7 mouse cellular contexts compared by ENCODE assay signal in the genomic region with DNA sequence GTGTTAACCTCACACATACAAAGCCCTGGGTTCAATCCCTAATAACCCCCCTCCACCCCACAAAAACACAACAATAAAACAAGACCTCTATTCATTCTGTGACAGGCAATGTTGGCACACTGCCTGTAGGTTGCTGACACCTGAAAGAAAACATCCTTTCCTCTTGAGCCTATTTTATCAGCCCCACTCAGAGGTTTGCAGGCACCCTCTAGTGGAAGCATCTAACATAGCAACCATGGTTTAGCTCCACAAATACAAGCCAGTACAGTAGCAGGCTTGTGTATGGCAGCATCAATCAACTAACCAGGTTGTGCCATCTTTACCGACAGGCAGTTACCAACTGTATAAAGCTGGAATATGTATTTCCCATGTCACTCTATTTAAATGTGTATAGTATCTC. TPM values are rescaled to one million over a fixed set of nuclear protein-coding genes. Genes with fewer than 3 reads are reported as not detected.
A peak's percentile ranks its signal among the peaks of the same experiment; 100 is the strongest.
DNase-seq lines count a peak whose midpoint lies in the region; ATAC-seq and TF ChIP-seq lines count a peak whose summit lies in the region.

No protein-coding gene starts in this region.

- H3K27ac ChIP-seq in liver, adult 2 months (replicated peaks; ENCODE audit: insufficient read depth, low read depth, low read length): no peak overlapping the region
- H3K27ac ChIP-seq in liver, embryonic 12.5 days: no peak overlapping the region

- 31% methylated on average over 1 of the region's 1 CpGs for WGBS in liver, adult 2 months
- 46% methylated on average over 1 of the region's 1 CpGs for WGBS in liver, embryonic 12.5 days (ENCODE audit: insufficient replicate concordance)
- 30% methylated on average over 1 of the region's 1 CpGs for WGBS in large intestine, adult 2 months

- no peak overlapping the region for H3K4me2 ChIP-seq in liver, embryonic 12.5 days

- H3K9ac ChIP-seq in liver, adult 2 months (ENCODE audit: low read depth, low read length): no peak overlapping the region
- no peak overlapping the region for H3K9ac ChIP-seq in liver, embryonic 12.5 days

- no peak for TF ChIP-seq POLR2A in liver, adult 2 months (IDR thresholded peaks at IDR 0.05; ENCODE audit: extremely low read depth, insufficient read depth, low read length)

- H3K4me1 ChIP-seq in liver, adult 2 months (ENCODE audit: control insufficient read depth, insufficient read depth, low read length): no peaks in the 10 kb centered on the region
- no peaks in the 10 kb centered on the region for H3K4me1 ChIP-seq in liver, embryonic 12.5 days
- no peaks in the 10 kb centered on the region for H3K4me1 ChIP-seq in G1E (ENCODE audit: insufficient read depth, low read depth, low read length)

- H3K9me3 ChIP-seq in liver, embryonic 12.5 days (replicated peaks): no peaks in the 10 kb centered on the region
- no peaks in the 10 kb centered on the region for H3K9me3 ChIP-seq in G1E (replicated peaks)

- H3K4me3 ChIP-seq in liver, adult 2 months (ENCODE audit: insufficient read depth, low read depth, low read length): no peak overlapping the region
- no peak overlapping the region for H3K4me3 ChIP-seq in liver, embryonic 12.5 days
- H3K4me3 ChIP-seq in G1E (ENCODE audit: low read depth, low read length): no peak overlapping the region

- no peaks in the 10 kb centered on the region for H3K27me3 ChIP-seq in liver, adult 2 months (ENCODE audit: control insufficient read depth, insufficient read depth, low read length)
- no peaks in the 10 kb centered on the region for H3K27me3 ChIP-seq in liver, embryonic 12.5 days (replicated peaks)
- H3K27me3 ChIP-seq in G1E (ENCODE audit: insufficient read depth, low read length): no peaks in the 10 kb centered on the region

- no peaks in the 10 kb centered on the region for H3K79me2 ChIP-seq in liver, adult 2 months (ENCODE audit: control insufficient read depth, insufficient read depth, low read length)

- no peaks in the 10 kb centered on the region for H3K36me3 ChIP-seq in liver, adult 2 months (ENCODE audit: control insufficient read depth, insufficient read depth, low read length)
- H3K36me3 ChIP-seq in liver, embryonic 12.5 days: no peaks in the 10 kb centered on the region
- H3K36me3 ChIP-seq in G1E (replicated peaks): no peaks in the 10 kb centered on the region

- DNase-seq in liver, adult 2 months (ENCODE audit: extremely low read depth, low read depth, low spot score): peak; percentile 31
- DNase-seq in G1E (ENCODE audit: low spot score): peak; percentile 10
- DNase-seq in c-Kit-positive CD71-negative TER-119-negative erythroid progenitor cells, embryonic 14.5 days (ENCODE audit: low read depth): peak; percentile 45
- peak; percentile 30 to 54 for DNase-seq in frontal cortex, postnatal 36 days (ENCODE audit: low spot score in 2 of 2)
- DNase-seq in large intestine, adult 2 months (ENCODE audit: low read depth, low spot score): peak; percentile 68
- peak; percentile 25 for DNase-seq in right cerebral cortex, postnatal 25 days

- no peak for ATAC-seq in liver, embryonic 12.5 days
- no peak; the same call in 1 of the 2 replicates for ATAC-seq in G1E (ENCODE audit: extremely low read depth, insufficient number of reproducible peaks, low FRiP score, poor library complexity, severe bottlenecking)

- TF ChIP-seq CTCF in liver, adult 2 months (IDR thresholded peaks at IDR 0.05; ENCODE audit: low read depth, low read length): no peak
- TF ChIP-seq CTCF in G1E (IDR thresholded peaks at IDR 0.05; ENCODE audit: low read depth, low read length): peak; percentile 30; the same call in 1 of the 2 replicates

RNA-seq across cellular contexts. Expression of a gene that starts 23.0 kb away (rescaled TPM):
- 4.5 and 5.3 TPM in 2 replicates for total RNA-seq in liver, adult 2 months (2014; rRNA removed)
- 2.5 and 2.8 TPM in 2 replicates for polyA plus RNA-seq in liver, adult 2 months (2012; rRNA removed)
- polyA plus RNA-seq in liver, embryonic 12.5 days (2016; fragmentation: Nextera tagmentation; extraction: Ambion mirVana): 0.21 and 0.47 TPM in 2 replicates
- total RNA-seq in G1E (2014; fragmentation: Nextera tagmentation) (not detected in 2 replicates), G1E (2017) (0.11 TPM in 1 of 2 replicates, not detected in the other)
- not detected in 2 replicates for polyA plus RNA-seq in G1E (2012)
- polyA plus RNA-seq in large intestine, adult 2 months (2012; rRNA removed): 119 and 275 TPM in 2 replicates

RNA-seq across cellular contexts. Expression of a gene that starts 46.3 kb away (rescaled TPM):
- 3.7 and 5.6 TPM in 2 replicates for total RNA-seq in liver, adult 2 months (2014; rRNA removed)
- polyA plus RNA-seq in liver, adult 2 months (2012; rRNA removed): 1.5 and 2.5 TPM in 2 replicates
- 2.0 and 2.3 TPM in 2 replicates for polyA plus RNA-seq in liver, embryonic 12.5 days (2016; fragmentation: Nextera tagmentation; extraction: Ambion mirVana)
- total RNA-seq in G1E (2014; fragmentation: Nextera tagmentation): not detected in 2 replicates
- 0.17 and 0.55 TPM in 2 replicates for total RNA-seq in G1E (2017)
- not detected in 2 replicates for polyA plus RNA-seq in G1E (2012)
- 10.9 and 11.0 TPM in 2 replicates for polyA plus RNA-seq in large intestine, adult 2 months (2012; rRNA removed)

RNA-seq across cellular contexts. Expression of a gene that starts 56.3 kb away (rescaled TPM):
- not detected in 2 replicates for total RNA-seq in liver, adult 2 months (2014; rRNA removed)
- 0.04 and 0.10 TPM in 2 replicates for polyA plus RNA-seq in liver, adult 2 months (2012; rRNA removed)
- polyA plus RNA-seq in liver, embryonic 12.5 days (2016; fragmentation: Nextera tagmentation; extraction: Ambion mirVana): 0.05 TPM in 1 of 2 replicates, not detected in the other
- total RNA-seq in G1E (2014; fragmentation: Nextera tagmentation) (not detected in 2 replicates), G1E (2017) (not detected in 2 replicates)
- polyA plus RNA-seq in G1E (2012): not detected in 2 replicates
- 17.4 and 30.3 TPM in 2 replicates for polyA plus RNA-seq in large intestine, adult 2 months (2012; rRNA removed)

Comparison
In these comparisons a context has a peak if more than half of its experiments do, and no peak if none do; other contexts are left out.
1. DNase-seq: peak in every context shown above with its lines; median percentile 68 in large intestine, adult 2 months; 45 in c-Kit-positive CD71-negative TER-119-negative erythroid progenitor cells, embryonic 14.5 days; 42 in frontal cortex, postnatal 36 days; 31 in liver, adult 2 months; 25 in right cerebral cortex, postnatal 25 days; 10 in G1E.
2. RNA of a gene that starts 23.0 kb away (polyA plus RNA-seq): 119 to 275 TPM in large intestine, adult 2 months; 2.5 to 2.8 TPM in liver, adult 2 months, 0.21 to 0.47 TPM in liver, embryonic 12.5 days and not detected in G1E; every median in the first group is over 10 times any median in the second.
3. RNA of a gene that starts 56.3 kb away (polyA plus RNA-seq): 17.4 to 30.3 TPM in large intestine, adult 2 months; 0.04 to 0.10 TPM in liver, adult 2 months, 0.05 TPM in liver, embryonic 12.5 days and not detected in G1E; every median in the first group is over 10 times any median in the second.